In the genomic region with DNA sequence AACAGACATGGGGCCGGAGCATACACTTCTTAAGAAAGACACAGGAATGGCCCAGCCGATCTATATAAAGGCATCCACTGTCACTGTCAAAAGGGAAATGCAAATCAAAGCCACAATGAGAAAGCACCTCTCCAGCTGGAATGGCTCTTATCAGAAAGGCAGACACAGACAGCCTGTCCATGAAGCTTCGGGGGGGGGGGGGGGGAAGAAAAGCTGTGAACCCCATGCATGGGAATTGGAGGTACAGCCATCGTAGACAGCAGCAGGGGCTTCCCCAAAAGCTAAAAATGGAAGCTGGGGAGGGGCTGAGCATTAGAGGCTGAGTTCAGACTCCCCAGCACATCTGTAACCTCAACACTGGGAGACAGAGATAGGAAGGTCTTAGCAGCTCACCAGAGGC, we compare ENCODE assay signal across 16 mouse cellular contexts. TPM values are rescaled to one million over a fixed set of nuclear protein-coding genes. Genes with fewer than 3 reads are reported as not detected.
"Had no signal": no experiment of that assay in that cellular context is flagged by ENCODE, and none has a peak within 500 bp of the region (broad histone marks: within the 10 kb centered on the region; RNA-seq: fewer than 3 reads in every experiment).

No protein-coding gene starts in this region.

- H3K27me3 ChIP-seq: limb, embryonic 15.5 days; liver, embryonic 12.5 days; lung, embryonic 15.5 days; neural tube, embryonic 15.5 days had no signal

- H3K4me1 ChIP-seq: neural tube, embryonic 15.5 days had no signal

- H3K9me3 ChIP-seq: limb, embryonic 15.5 days; liver, embryonic 12.5 days; lung, embryonic 15.5 days; neural tube, embryonic 15.5 days had no signal

- H3K36me3 ChIP-seq: limb, embryonic 15.5 days; liver, embryonic 12.5 days; lung, embryonic 15.5 days; neural tube, embryonic 15.5 days had no signal

- ATAC-seq: liver, embryonic 12.5 days had no signal

- H3K4me2 ChIP-seq: limb, embryonic 15.5 days; liver, embryonic 12.5 days; lung, embryonic 15.5 days; neural tube, embryonic 15.5 days had no signal

- DNase-seq: kidney, adult 9 months; kidney, postnatal 36 days; lung, postnatal 14 days; midbrain, embryonic 14.5 days; right cerebral cortex, adult 18-20 months; right cerebral cortex, postnatal 25 days; thymus, postnatal 4 days had no signal

- H3K4me3 ChIP-seq: layer of hippocampus, adult 2 months; limb, embryonic 15.5 days; liver, embryonic 12.5 days; lung, embryonic 15.5 days; myocyte; neural tube, embryonic 15.5 days had no signal

- H3K27ac ChIP-seq: kidney, postnatal 0 days; layer of hippocampus, adult 2 months; limb, embryonic 15.5 days; liver, embryonic 12.5 days; lung, embryonic 15.5 days; macrophage; neural tube, embryonic 15.5 days; stomach, postnatal 0 days had no signal

- H3K9ac ChIP-seq: limb, embryonic 15.5 days; liver, embryonic 12.5 days; lung, embryonic 15.5 days; neural tube, embryonic 15.5 days had no signal

RNA-seq across cellular contexts. Expression of a gene that starts 20.5 kb away (rescaled TPM):
- polyA plus RNA-seq: macrophage had no signal
